Mouse (Mus musculus) gastrocnemius, postnatal 25 days (tissue): ENCODE results near the gene Aspscr1. TPM values are rescaled to one million over a fixed set of nuclear protein-coding genes. Genes with fewer than 3 reads are reported as not detected.
A peak's percentile ranks its signal among the peaks of the same experiment; 100 is the strongest.
"Not testable (repeated sequence)": the region's sequence is repeated elsewhere in the genome, so short reads cannot be mapped to it uniquely, and the experiment has no call there.

Experiments
- DNase-seq: peaks from one replicate; pipeline ENCODE4 v3.0.0; 2022
- total RNA-seq, 2 experiments: library from RNA; stranded (reverse); gene quantifications; 1 replicate in 1 of 2; 2 replicates in 1 of 2; pipeline ENCODE4 v1.2.3; 2021

Aspscr1 gene
- total RNA-seq, 2 experiments from 2014 or later, result 25.8 to 28.8 TPM

DNA sequence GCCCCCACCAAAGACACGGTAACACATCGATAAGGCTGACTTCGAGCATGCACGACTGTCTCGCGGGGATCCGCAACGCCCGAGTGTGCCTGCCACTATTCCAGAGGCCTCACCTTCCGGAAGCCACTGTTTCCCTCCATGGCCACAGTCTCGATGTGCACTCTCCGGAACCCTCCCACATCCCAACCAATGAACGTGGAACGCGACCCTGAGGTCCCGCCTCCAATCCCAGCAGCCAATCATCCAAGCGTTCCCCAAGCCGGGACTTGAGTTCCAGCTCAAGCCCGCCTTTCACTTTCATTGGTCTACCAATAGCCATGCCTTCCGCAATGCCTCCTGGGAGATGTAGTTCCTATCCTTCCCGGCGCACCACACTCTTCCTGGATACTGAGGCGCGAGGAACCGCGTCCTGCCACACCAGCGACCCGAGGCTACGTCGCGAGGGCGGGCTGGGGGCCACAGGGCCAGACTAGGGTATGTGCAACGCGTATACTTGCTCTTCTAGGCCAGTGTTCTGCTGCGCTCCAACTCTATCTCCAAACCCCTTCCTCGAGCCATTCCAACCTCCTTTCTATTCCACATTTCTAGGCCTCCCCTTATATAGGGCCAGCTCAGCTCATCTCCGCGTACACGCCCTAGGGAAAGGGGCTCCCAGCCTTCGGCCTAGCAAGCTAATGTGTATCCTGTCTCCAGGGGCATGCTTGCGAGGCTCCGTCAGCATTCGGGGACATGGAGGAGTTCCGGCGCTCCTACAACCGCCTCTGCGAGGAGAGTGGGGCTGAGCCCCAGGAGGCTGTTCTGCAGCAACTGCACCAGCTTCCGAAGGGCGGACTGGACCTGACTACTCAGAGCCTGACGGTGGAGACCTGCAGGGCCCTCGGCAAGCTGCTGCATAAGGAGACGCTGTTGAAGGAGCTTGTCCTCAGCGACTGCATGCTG, 41.1 kb downstream of the Aspscr1 start, which contains the start of the genes Cenpx and Lrrc45:
Gene Cenpx, minus strand, starts transcription at position 159 of the 939 bp plus-strand sequence.
Gene Lrrc45, plus strand, starts transcription at position 346 of the 939 bp plus-strand sequence.
- peak; percentile 98 for DNase-seq

DNA sequence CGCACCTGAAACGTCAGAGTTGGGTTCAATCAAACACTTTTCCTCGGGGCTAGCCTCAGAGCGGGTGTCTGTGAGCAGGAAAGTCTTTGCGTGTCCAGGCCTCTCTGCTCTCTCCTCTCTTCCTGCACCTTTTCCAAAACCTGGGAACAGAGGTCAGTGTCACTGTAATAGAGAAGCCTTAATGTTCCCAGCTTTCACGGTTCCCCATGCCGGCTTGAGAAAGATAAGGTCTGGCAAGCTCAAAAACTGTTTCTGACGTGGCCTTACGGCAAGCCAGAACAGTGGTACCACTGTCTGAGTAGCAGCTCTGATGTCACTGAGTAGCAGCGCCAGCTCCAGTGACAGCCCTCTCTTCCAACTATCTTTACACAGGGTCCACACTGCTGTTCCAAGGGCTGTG, 41.8 kb downstream of the Aspscr1 start:
- DNase-seq, result no peak

DNA sequence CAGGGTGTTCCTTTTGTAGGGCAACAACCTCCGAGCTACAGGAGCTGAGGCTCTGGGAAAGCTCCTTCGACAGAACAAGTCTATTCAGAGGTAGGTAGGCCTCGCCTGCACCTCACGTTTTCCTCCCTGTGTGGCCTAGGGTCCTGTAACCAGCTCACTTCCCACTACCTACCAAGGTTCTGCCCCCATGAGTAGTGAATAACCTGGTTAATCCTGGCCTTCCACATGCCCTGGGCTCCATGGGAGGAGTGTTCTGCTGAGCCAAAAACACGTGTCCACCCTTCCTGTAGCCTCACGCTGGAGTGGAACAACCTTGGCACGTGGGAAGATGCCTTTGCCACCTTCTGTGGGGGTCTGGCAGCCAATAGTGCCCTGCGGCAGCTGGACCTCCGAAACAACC, 42.4 kb downstream of the Aspscr1 start:
- no peak for DNase-seq

DNA sequence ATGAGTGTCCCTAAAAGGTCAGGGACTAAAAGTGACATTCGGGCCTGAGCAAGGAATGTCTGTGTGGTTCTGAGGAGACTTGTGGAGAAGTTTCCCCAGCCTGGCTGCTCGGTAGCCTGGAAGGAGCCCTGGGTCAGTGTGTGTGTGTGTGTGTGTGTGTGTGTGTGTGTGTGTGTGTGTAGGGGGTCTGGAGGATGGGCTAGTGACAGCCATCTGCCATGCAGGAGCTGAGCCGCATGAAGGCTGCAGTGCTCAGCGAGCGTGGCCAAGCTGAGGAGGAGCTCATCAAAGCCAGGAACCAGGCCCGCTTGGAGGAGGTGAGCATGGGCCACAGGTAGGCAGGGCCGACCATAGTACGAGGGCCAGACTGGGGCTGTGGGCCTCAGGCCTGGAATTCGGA, 46.5 kb downstream of the Aspscr1 start:
- no peak for DNase-seq

DNA sequence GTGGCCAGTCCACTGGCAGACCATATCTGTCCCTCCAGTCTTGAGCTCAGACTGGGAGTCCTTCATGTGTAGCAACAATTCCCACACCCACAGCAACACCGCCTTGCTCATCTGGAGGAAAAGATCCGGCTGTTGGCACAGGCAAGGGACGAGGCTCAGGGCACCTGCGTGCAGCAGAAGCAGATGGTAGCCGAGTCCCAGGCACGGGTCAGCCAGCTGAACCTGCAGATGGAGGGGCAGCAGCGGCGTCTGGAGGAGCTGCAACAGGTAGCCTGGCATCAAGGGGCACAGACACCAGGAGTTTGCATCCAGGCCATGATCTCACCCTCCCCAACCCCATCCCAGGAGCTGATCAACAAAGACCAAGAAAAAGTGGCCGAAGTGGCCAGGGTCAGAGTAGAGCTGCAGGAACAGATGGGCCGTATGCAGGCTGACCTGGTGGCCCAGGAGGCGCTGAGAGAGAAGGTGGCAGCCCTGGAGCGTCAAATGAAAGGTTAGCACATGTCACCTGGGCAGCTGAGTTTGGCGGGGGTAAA, 47.1 kb downstream of the Aspscr1 start:
- no peak for DNase-seq

DNA sequence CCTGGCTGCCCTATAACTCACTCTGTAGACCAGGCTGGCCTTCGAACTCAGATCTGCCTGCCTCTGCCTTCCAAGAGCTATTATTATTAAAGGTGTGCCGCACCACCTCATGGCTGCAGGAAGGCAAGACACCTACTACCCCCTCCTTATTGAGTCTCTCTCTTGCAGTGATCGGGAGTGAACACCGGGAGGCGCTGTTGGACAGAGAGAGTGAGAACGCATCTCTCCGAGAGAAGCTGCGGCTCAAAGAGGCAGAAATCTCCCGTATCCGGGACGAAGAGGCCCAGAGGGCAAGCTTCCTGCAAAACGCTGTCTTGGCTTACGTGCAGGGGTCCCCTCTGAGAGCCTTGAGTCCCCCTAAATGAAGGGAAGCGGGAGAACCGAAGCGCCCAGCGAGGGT, 47.7 kb downstream of the Aspscr1 start:
- peak; percentile 77 for DNase-seq

DNA sequence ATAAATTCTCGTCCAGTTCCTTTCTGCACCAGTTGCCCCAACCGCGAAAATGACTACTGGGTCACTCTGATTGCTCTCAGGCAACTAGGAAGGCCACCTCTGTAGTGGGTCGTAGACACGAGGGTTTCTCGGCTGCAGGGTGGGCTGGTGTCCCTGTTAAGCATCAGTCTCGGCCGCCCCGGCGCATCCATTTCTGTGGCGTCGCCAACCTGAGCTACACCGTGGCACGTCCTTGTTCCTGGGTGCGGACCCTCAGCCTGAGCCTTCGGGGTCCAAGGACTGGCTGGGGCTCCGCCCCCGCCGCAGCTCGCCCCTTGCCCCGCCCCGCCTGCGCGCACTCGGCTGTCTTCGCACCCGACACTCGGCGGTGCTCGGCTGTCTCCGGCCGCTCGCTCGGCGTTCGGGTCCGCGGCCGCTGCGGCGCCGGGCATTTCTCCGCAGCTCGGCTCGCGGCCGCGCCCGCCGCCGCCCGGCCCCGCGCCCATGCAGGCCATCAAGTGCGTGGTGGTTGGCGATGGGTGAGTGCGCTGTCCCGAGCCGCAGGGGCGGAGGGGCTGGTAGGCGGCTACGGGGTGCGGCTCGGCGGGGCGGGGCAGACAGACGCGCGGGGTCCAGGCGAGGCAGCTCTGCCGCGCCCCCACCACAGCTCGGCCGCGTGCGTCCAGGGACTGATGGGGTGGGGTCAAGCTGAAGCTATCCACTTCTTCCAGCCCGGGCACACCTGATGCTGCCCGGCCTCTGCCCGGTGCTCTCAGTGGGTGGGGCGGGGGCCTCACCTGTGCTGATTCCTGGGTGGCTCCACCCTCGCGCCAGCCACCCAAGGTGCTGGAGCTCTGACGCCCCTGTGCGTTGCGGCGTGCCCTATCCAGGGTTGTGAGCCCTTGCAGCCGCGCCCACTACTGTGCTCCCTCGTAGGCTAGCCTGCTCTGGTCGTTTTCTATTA, 48.6 kb downstream of the Aspscr1 start, which contains the start of gene Rac3:
Gene Rac3, plus strand, starts transcription at position 347 of the 943 bp plus-strand sequence.
- DNase-seq, result no peak

DNA sequence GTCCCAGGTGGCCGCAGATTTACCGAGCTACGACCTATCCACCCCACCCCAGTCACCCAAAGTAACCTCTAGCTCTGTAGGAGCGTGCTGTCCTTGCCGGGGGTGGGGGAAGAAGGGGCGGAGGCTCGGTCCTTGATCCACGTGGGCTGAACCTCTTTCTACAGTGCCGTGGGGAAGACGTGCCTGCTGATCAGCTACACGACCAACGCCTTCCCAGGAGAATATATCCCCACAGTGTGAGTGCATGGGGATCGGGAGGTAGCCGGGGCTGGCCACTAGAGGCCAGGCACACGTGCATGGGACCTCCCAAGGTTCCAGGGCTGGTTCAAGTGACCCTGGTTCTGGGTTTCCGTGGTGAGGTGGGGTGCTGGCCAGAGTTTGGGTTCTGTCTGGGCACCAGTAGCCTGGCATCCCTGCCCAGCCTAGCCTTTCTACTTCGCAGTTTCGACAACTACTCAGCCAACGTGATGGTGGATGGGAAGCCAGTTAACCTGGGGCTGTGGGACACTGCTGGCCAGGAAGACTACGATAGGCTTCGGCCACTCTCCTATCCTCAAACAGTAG, 49.4 kb downstream of the Aspscr1 start:
- no peak for DNase-seq

DNA sequence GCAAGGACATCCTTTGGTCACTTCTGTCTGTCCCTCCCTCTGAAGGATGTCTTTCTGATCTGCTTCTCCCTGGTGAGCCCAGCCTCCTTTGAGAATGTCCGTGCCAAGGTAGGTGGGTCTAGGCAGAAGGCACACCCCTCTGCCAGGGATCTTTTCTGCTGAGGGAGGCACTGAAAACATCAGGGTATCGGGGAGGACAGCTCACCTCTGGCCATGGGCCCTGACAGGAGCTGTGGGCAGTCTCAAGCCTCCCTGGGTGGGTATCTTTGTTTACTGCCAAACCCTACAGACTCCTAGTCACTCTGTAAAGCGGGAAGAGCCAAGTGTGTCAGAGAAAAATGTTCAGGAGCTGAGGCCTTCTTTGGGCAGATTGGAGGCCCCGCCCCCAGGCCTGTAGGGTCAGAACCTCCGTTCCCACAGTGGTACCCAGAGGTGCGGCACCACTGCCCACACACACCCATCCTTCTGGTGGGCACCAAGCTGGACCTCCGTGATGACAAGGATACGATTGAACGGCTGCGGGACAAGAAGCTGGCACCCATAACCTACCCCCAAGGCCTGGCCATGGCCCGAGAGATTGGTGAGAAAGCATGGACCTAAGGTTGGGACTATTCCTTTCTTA, 50.1 kb downstream of the Aspscr1 start:
- no peak for DNase-seq

DNA sequence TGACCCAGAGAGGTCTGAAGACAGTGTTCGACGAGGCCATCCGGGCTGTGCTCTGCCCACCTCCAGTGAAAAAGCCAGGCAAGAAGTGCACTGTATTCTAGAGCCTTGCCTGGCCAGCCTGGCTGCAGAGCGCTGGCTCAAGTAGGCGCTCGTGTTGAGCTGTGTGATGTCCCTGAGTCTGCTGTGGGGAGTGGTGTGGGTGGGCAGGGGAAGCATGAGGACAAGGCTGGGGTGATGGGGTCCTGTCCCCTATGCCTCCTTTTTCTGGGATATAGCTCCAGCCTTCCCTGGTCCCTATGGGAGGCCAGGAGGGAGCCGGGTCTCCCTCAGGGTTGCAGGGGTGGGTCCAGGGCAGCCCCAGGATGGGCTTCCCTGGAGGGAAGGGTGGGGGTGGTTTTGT, 50.7 kb downstream of the Aspscr1 start:
- no peak for DNase-seq

DNA sequence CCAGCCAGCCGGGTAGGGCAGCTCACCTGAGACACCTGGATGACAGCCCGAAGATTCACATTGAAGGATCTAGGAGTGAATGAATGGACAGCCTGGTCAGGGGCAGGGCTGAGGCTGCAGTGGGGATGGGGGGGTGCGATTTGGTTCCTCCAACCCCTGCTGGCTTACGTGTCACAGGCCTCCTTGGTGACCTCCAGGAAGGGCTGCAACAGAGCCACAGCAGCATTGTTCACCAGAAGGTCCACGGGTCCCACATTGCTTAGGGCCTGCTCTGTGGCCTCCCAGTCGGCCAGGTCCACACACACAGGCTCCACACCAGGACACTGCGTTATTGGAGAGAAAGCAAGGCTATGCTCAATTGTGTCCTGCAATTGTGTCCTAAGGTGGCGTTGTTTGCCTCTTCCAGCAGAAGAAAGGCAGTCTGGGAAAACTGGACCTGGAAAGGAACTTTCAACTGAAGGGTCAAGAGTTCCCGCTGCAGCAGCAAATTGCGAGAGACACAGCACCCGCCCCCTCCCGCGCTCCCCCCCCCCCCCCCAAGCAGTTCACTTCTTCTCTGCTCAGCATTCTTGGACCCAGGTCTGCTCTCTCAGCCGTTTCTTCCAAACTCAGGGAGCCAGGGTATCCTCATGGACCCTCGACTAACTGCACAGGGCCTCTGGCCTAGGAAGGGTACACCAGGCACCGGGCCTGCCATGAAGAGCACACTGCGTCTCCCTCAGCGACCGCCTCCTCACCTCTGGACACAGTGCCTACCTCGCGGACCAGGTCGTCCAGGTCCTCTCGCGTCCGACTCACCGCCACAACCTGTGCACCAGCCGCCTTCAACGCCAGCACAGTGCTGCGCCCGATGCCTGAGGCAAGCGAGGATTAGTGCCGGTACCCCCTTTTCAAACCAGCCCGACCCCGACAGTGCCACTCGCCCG, 53.7 kb downstream of the Aspscr1 start:
- DNase-seq, result no peak

DNA sequence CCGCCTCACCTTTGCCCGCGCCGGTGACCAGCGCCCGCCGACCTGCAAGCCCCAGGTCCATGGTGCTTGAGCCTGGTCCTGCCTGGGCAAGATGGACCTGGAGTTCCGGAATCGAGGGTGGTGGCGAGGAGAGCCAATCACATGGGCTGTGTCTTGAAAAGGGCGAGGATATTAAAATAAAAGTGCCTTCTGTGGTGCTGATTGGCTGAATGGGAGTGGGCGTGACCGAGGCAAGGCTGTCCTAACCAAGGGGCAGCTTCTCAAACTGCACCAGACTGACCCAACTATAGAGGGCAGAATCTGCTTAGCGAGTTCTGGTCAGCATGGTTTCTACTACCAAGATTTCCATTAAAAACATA, 54.4 kb downstream of the Aspscr1 start, which contains the start of gene Dcxr:
Gene Dcxr, minus strand, starts transcription at position 113 of the 359 bp plus-strand sequence.
- peak; percentile 90 for DNase-seq

DNA sequence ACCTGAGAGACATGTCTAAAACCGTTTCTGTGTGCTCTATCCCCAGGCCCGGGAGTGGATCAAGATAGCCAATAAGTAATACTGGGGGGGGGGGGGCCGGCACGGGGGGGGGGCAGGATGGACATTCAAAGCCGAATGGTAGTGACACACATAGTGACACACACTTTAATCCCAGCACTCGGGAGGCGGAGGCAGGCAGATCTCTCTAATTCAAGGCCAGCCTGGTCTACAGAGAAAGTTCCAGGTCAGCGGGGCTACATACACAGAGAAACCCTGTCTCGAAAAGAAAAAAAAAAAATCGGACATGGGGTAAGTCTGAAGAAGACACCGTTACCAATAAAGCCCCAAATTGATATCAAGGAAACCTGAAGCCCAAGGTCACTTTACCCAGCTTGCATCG, 54.8 kb downstream of the Aspscr1 start:
- no peak for DNase-seq

DNA sequence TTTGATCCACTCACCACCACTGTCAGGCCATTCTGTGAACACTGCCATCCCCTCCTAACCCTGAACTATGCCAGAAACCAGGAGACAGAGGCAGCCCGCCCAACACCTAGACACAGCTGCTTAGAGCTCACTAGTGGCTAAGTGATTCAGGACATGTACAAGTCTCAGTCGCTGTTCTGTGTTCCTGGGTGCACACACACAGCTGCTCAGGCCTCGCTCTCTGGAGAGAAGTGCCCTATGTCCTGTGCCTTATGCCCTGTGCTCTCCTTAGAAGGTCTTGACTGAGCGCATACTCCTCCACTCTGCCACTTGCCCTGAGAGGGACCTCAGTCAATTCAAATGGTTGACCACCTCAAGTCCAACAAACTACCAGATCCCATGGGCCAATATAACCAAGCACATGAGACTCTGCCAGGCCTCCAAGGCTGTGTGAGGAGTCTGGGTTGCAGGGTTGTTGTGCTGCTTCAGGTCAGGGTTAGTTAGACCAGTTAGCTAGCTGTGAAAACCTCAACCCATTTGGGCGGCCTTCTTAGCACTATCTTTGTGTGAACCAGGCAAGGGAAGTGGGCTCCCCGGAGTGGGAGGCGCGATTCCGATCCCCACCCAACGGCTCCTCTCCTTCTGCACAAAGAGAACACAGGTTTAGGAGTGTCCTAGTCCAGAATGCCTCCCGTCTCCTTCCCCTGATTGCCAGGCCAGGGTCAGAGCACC, 55.9 kb downstream of the Aspscr1 start:
- no peak for DNase-seq

DNA sequence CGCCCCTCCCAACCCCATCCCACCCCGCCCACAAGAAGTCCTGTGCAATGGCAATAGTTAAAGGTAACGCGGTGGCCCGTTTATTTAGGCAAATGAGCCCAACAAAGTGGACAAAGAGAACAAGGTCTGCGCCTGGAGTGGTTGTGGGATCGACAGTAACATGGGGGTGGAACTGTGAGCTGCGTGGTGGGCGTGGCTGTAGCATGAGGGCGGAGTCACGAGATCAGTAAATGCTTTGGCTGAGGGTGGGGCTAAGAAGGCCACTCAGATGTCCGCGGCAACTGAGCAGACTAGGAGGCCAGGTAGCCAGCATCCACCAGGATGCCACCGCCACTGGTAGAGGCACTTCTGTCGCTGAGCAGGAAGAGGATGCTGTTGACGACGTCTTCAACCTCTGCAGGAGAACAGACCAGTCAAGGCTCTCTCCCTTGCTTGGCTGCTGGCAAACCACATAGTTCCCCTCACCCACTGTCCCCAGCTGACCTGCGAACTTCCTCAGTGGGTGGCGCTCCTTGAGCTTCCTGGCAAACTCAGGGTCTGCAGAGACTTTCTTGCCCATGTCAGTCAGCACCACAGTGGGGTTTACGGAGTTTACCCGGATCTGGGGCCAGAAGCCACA, 56.8 kb downstream of the Aspscr1 start:
- not testable (repeated sequence) for DNase-seq

DNA sequence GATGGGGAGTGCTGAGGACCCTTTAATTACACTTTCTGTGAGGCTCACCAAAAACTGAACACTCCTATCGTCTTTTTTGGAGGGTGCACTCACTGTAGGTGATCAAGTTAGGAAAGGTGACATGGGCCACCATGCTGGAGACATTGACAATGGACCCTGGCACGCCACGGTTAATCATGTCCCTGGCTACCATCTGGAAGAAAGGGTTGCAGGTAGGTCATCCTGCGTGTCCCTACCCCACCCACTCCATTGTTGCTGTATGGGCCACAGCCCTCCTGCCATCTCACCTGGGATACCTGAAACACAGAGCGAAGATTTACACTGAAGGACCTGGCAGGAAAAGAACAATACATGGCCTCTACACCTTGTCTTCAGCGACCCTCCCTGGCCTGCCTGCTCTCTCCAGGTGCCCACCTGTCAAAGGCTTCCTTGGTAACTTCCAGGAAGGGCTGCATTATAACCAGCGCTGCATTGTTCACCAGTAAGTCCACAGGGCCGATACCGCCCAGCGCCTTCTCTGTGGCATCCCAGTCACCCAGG, 57.6 kb downstream of the Aspscr1 start:
- no peak for DNase-seq

DNA sequence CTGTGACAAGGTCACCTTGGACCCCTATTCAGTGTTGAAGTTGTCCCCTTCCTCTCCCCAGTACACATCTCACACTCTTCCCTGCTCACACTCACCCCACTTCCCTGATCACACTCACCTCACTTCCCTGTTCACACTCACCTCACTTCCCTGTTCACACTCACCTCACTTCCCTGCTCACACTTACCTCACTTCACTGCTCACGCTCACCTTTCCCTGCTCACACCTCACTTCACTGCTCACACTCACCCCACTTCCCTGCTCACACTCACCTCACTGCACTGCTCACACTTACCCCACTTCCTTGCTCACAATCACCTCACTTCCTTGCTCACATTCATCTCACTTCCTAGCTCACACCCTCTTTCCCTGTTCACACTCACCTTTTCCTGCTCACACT, 58.6 kb downstream of the Aspscr1 start:
- DNase-seq, result no peak

DNA sequence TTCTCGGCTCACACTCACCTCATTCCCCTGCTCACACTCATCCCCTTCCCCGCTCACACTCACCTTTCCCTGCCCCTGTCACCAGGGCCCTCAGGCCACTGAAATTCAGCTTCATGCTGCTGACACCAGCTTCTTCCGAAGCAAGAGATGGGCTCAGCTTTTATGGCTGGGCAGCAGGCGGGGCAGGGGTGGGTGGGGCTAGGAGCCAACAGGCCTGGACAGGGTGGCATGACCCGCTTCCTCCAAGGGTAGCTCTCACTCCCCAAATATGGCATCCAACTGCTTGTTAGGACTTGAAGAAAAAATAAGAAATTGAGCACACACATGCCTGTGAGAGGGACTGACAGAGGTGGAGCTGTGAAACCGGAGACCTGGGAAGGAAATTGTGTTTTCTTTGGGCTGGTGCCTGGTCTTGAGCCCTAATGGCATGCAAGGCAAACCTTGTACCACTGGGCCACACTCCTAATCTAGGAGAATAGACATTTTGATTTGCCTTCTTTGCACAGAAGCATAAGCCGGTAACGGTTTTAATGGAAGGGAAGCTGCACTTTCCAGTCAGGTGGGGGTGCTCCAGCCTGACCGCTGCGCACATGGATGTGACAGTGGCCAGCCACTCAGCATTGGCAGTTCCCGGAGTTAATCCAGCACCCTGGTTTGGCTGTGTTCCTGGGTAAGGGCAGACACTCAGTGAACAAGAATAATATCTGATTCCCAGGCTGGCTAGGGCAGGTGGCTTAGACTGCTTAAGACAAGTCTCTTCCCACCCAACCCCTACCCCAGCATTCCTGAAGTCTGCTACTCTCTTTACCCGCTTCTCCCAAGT, 59.3 kb downstream of the Aspscr1 start, which contains the start of gene Cbr2:
Gene Cbr2, minus strand, starts transcription at position 257 of the 823 bp plus-strand sequence.
- DNase-seq, result no peak
